Mouse (Mus musculus) leukemia stem cell, adult 10-12 weeks (primary cell): ENCODE measurements around the gene Nceh1. TPM values are rescaled to one million over a fixed set of nuclear protein-coding genes. Genes with fewer than 3 reads are reported as not detected.

Experiments used
- polyA plus RNA-seq: library from polyadenylated mRNA; stranded (reverse); fragments of >175 nt; gene quantifications from 2 replicates; pipeline ENCODE4 v1.2.3, GENCODE M21; 2012; ENCODE audit warnings: low replicate concordance

The Nceh1 gene
- 13.6 and 32.2 TPM in 2 replicates for polyA plus RNA-seq

GRCm38 (mm10) chr3:27182733-27183600 lies at the start of gene Nceh1:
TSS of gene Nceh1 (plus strand) at chr3:27182965.

GRCm38 (mm10) chr3:27153701-27154209 lies 29.0 kb upstream of the Nceh1 start, which contains the start of gene Ect2:
TSS of gene Ect2 (minus strand) at chr3:27153878.

GRCm38 (mm10) chr3:27316559-27317287 lies 134.0 kb downstream of the Nceh1 start, which contains the start of gene Tnfsf10:
TSS of gene Tnfsf10 (plus strand) at chr3:27317028.

Other genes with a start within 250 kb of the Nceh1 start
- 2.0 and 3.0 TPM in 2 replicates for gene Ect2, start 29.1 kb upstream of the Nceh1 start, polyA plus RNA-seq
- gene Tnfsf10, start 134.1 kb downstream of the Nceh1 start, polyA plus RNA-seq: 0.12 and 0.14 TPM in 2 replicates
- not detected in 2 replicates for gene Ghsr, start 188.4 kb downstream of the Nceh1 start, polyA plus RNA-seq